Mouse (Mus musculus) spleen, embryonic (tissue): ENCODE results near the gene Rsph6a.

Experiments used
- CTCF ChIA-PET: fragments of 350-600 bp; sonication (Branson Sonifier 250); formaldehyde crosslinking; loops from one replicate; lab custom pipeline; 2022; lab: Charles Lee

Rsph6a gene

GRCm38 (mm10) chr7:19094826-19095750 is 40.6 kb downstream of the Rsph6a start:
- CTCF ChIA-PET: interaction anchor here (0.7 to 1.3 kb wide), 4 partner anchors 10 to 126 kb away, joined by 3 to 4 read pairs (median 3); partner anchors contain the start of gene Dmwd

GRCm38 (mm10) chr7:19095751-19096110 is 41.2 kb downstream of the Rsph6a start:
- CTCF ChIA-PET: interaction anchor here (0.7 kb wide), 1 partner anchor 127 kb away, joined by 3 read pairs; no protein-coding TSS in a partner anchor

GRCm38 (mm10) chr7:19096421-19096976 is 42.0 kb downstream of the Rsph6a start:
- CTCF ChIA-PET: interaction anchor here (0.6 kb wide), 1 partner anchor 753 kb away, joined by 5 read pairs; no protein-coding TSS in a partner anchor

- CTCF ChIA-PET: interaction anchor here (0.9 kb wide), 1 partner anchor 8 kb away, joined by 4 read pairs; no protein-coding TSS in a partner anchor
Observed at GRCm38 (mm10) chr7:19097217-19097616, 42.7 kb downstream of the Rsph6a start.

GRCm38 (mm10) chr7:19097863-19098262 is 43.4 kb downstream of the Rsph6a start:
- CTCF ChIA-PET: interaction anchor here (0.9 kb wide), 1 partner anchor 9 kb away, joined by 4 read pairs; no protein-coding TSS in a partner anchor

- CTCF ChIA-PET: no interaction called here
Observed at GRCm38 (mm10) chr7:19098811-19099210, 44.3 kb downstream of the Rsph6a start.

- CTCF ChIA-PET: no interaction called here
Observed at GRCm38 (mm10) chr7:19100290-19100689, 45.8 kb downstream of the Rsph6a start.

- CTCF ChIA-PET: no interaction called here
Observed at GRCm38 (mm10) chr7:19103741-19104140, 49.3 kb downstream of the Rsph6a start.

- CTCF ChIA-PET: no interaction called here
Observed at GRCm38 (mm10) chr7:19104486-19104885, 50.0 kb downstream of the Rsph6a start.

GRCm38 (mm10) chr7:19107436-19107835 is 52.9 kb downstream of the Rsph6a start:
- CTCF ChIA-PET: no interaction called here

GRCm38 (mm10) chr7:19109565-19109964 is 55.1 kb downstream of the Rsph6a start:
- CTCF ChIA-PET: no interaction called here

GRCm38 (mm10) chr7:19118028-19118771 is 63.7 kb downstream of the Rsph6a start, which contains the start of gene Gm4969:
Gene Gm4969, minus strand, starts transcription at chr7:19118368.
- CTCF ChIA-PET: interaction anchor here (0.6 kb wide), 1 partner anchor 43 kb away, joined by 3 read pairs; no protein-coding TSS in a partner anchor

- CTCF ChIA-PET: no interaction called here
Observed at GRCm38 (mm10) chr7:19119083-19119482, 64.6 kb downstream of the Rsph6a start.

- CTCF ChIA-PET: interaction anchor here (1.4 kb wide), 1 partner anchor 32 kb away, joined by 5 read pairs; no protein-coding TSS in a partner anchor
Observed at GRCm38 (mm10) chr7:19119631-19120429, 65.3 kb downstream of the Rsph6a start, which contains the start of gene Fbxo46. Gene Fbxo46, plus strand, starts transcription at chr7:19119859.

- CTCF ChIA-PET: no interaction called here
Observed at GRCm38 (mm10) chr7:19121686-19122085, 67.2 kb downstream of the Rsph6a start.
